Comparison of ENCODE assay signal across 9 mouse cellular contexts in genomic region chr10:39625626-39626260, GRCm38 (mm10). TPM values are rescaled to one million over a fixed set of nuclear protein-coding genes. Genes with fewer than 3 reads are reported as not detected.
DNase-seq lines count a peak whose midpoint lies in the region; ATAC-seq and TF ChIP-seq lines count a peak whose summit lies in the region.
"Had no signal": no experiment of that assay in that cellular context is flagged by ENCODE, and none has a peak within 500 bp of the region (broad histone marks: within the 10 kb centered on the region; RNA-seq: fewer than 3 reads in every experiment).

No protein-coding gene starts in this region.

- TF ChIP-seq EP300 in heart, adult 2 months (IDR thresholded peaks at IDR 0.05; ENCODE audit: insufficient read depth, low read depth, low read length), result 0 out of 2 replicates have a peak, but pooled peaks have one; percentile 32

- no peaks in the 10 kb centered on the region for H3K9me3 ChIP-seq in heart, embryonic 11.5 days (replicated peaks; ENCODE audit: control insufficient read depth, low read length)

- no peak for ATAC-seq in heart, embryonic 11.5 days (replicated peaks; ENCODE audit: insufficient number of reproducible peaks, low FRiP score, low TSS enrichment)
- no peak for ATAC-seq in erythroid progenitor cell, adult 5-6 weeks (replicated peaks; ENCODE audit: low FRiP score, poor library complexity, severe bottlenecking)
- ATAC-seq: hindbrain, embryonic 16.5 days had no signal

- 61% methylated on average over 11 of the region's 11 CpGs for WGBS in heart, adult 2 months
- WGBS in heart, embryonic 11.5 days (ENCODE audit: insufficient replicate concordance), result 71% methylated on average over 11 of the region's 11 CpGs

- H3K4me1 ChIP-seq in heart, adult 2 months (ENCODE audit: control insufficient read depth, insufficient read depth, low read length), result peaks cover 14% of the 10 kb centered on the region
- peaks cover 17% of the 10 kb centered on the region for H3K4me1 ChIP-seq in heart, embryonic 11.5 days (ENCODE audit: control insufficient read depth, insufficient read depth, low read length)

- H3K36me3 ChIP-seq in heart, adult 2 months (ENCODE audit: control insufficient read depth, insufficient read depth, low read length), result peaks cover 6% of the 10 kb centered on the region
- peaks cover 13% of the 10 kb centered on the region for H3K36me3 ChIP-seq in heart, embryonic 11.5 days (ENCODE audit: control insufficient read depth, insufficient read depth, low read length)

- no peak for TF ChIP-seq POLR2A in heart, adult 2 months (IDR thresholded peaks at IDR 0.05; ENCODE audit: insufficient read depth, low read depth, low read length)

- H3K4me3 ChIP-seq in heart, adult 2 months, result no peak overlapping the region
- H3K4me3 ChIP-seq in heart, embryonic 11.5 days (ENCODE audit: low read depth, low read length), result no peak overlapping the region

- intact Hi-C loops in heart, adult 2 months (cut with DNase I), result no loop called here

- no peaks in the 10 kb centered on the region for H3K79me2 ChIP-seq in heart, adult 2 months (replicated peaks; ENCODE audit: control insufficient read depth, insufficient read depth, low read length)

- no peak overlapping the region for H3K4me2 ChIP-seq in heart, embryonic 11.5 days

- H3K27me3 ChIP-seq in heart, adult 2 months (ENCODE audit: control insufficient read depth, insufficient read depth, low read length), result no peaks in the 10 kb centered on the region
- H3K27me3 ChIP-seq in heart, embryonic 11.5 days (ENCODE audit: control insufficient read depth, insufficient read depth, low read length), result no peaks in the 10 kb centered on the region

- peak overlapping the region; percentile 26 for H3K27ac ChIP-seq in heart, adult 2 months
- no peak overlapping the region for H3K27ac ChIP-seq in heart, embryonic 11.5 days (ENCODE audit: low read depth, low read length)

- DNase-seq in heart, adult 2 months, result peak in 1 of 2 experiments; percentile 66
- peak; percentile 62 for DNase-seq in T-cell, adult 2 months (ENCODE audit: low spot score)
- DNase-seq in kidney, adult 18-20 months, result peak; percentile 83
- peak; percentile 31 for DNase-seq in lung, postnatal 25 days (ENCODE audit: low spot score)
- DNase-seq in embryo, embryonic 9.5 days (ENCODE audit: extremely low spot score), result no peak
- DNase-seq in ovary, postnatal 10 days (ENCODE audit: low spot score), result no peak

- TF ChIP-seq CTCF in heart, adult 2 months (IDR thresholded peaks at IDR 0.05), result no peak

- no peak overlapping the region for H3K9ac ChIP-seq in heart, adult 2 months (ENCODE audit: low read depth, low read length)
- H3K9ac ChIP-seq in heart, embryonic 11.5 days (ENCODE audit: low read depth, low read length), result no peak overlapping the region

RNA-seq across cellular contexts. Expression of gene Traf3ip2, which starts 13.0 kb away (rescaled TPM):
- 1 to 10 TPM; 5.0 to 6.5 TPM for total RNA-seq in heart, adult 2 months (2021)
- polyA plus RNA-seq in heart, adult 2 months (2012; rRNA removed), result 7.1 and 7.8 TPM in 2 replicates
- polyA plus RNA-seq in heart, embryonic 11.5 days (2014; fragmentation: Nextera tagmentation; extraction: Ambion mirVana), result 11.6 and 12.9 TPM in 2 replicates
- total RNA-seq in erythroid progenitor cell, adult 5-6 weeks (2015; ENCODE audit: low replicate concordance), result 2.9 and 3.6 TPM in 2 replicates
- total RNA-seq in erythroid progenitor cell, adult 5-6 weeks (2017; ENCODE audit: low replicate concordance), result 0.77 TPM in 1 of 2 replicates, not detected in the other

Comparison
In these comparisons a context has a peak if more than half of its experiments do, and no peak if none do; other contexts are left out.
1. DNase-seq: peak in T-cell, adult 2 months (single experiment), kidney, adult 18-20 months (single experiment) and lung, postnatal 25 days (single experiment); none in embryo, embryonic 9.5 days (single experiment) and ovary, postnatal 10 days (single experiment).